Mouse (Mus musculus): ENCODE results near the gene Fam117b.

DNA sequence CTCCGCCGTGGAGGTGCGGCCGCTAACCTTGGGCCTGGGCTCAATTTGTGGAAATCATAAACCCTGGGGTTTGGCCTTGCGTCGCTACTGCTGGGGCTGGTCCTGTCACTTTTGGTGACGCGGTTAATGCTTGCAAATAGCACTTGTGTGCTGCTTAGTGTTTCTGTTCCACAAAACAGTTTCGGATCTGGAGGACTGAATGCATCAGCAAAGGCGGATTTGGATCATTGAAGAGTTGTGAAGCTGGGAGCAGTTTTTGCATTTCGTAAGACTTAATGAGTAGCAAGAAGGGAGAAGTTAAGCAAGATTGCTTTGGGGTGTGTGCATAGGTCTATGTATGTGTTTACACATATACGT, 1.0 kb downstream of the Fam117b start:
- TF ChIP-seq CTCF (IDR thresholded peaks at IDR 0.05; ENCODE audit: control insufficient read depth, insufficient read depth, insufficient replicate concordance, low read depth, low read length) (no peak), POLR2A (IDR thresholded peaks at IDR 0.05; ENCODE audit: control insufficient read depth, low read depth, low read length) (no peak)

Measured in testis, adult 2 months (tissue).